ENCODE assay signal across 26 mouse cellular contexts in the genomic region with DNA sequence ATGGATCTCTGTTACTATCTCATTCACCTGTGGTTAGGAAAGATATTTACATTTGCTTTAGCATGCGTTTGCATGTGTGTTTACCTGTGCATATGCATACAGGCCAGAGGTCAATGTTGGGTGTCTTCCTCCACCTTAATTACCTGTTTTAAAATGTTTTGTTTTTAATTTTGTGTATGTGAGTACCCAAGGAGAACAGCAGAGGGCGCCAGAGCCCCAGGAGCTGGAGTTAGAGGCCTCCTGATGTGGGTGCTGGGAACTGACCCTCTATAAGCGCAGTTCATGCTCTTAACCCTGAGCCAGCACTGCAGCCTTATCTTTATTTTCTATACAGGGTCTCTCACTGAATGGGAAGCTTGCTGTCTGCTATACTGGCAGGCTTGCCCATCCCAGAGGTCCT. TPM values are rescaled to one million over a fixed set of nuclear protein-coding genes. Genes with fewer than 3 reads are reported as not detected.
DNase-seq lines count a peak whose midpoint lies in the region; ATAC-seq and TF ChIP-seq lines count a peak whose summit lies in the region.
"Had no signal": no experiment of that assay in that cellular context is flagged by ENCODE, and none has a peak within 500 bp of the region (broad histone marks: within the 10 kb centered on the region; RNA-seq: fewer than 3 reads in every experiment).

No protein-coding gene starts in this region.

- no peak overlapping the region for H3K9ac ChIP-seq in CH12.LX (ENCODE audit: insufficient read depth, low read depth)
- no peak overlapping the region for H3K9ac ChIP-seq in forebrain, embryonic 12.5 days
- H3K9ac ChIP-seq: forebrain, postnatal 0 days; hindbrain, embryonic 14.5 days; kidney, embryonic 15.5 days; limb, embryonic 12.5 days; lung, embryonic 15.5 days; midbrain, embryonic 15.5 days had no signal

- H3K27me3 ChIP-seq in CH12.LX (replicated peaks) (peaks cover 72% of the 10 kb centered on the region), E14TG2a.4 (ENCODE audit: insufficient read depth, low read length) (0 out of 2 replicates have a peak, but pooled peaks cover 3% of the 10 kb centered on the region)
- no peaks in the 10 kb centered on the region for H3K27me3 ChIP-seq in forebrain, embryonic 12.5 days
- H3K27me3 ChIP-seq: kidney, embryonic 15.5 days; limb, embryonic 12.5 days; lung, embryonic 15.5 days; midbrain, embryonic 15.5 days had no signal

- DNase-seq in left cerebral cortex, adult 2 months (ENCODE audit: extremely low spot score in 1 of 2, low spot score in 2 of 2), result no peak
- no peak for DNase-seq in left cerebral cortex, adult 18-20 months (ENCODE audit: low spot score in 2 of 2)
- DNase-seq in CH12.LX (ENCODE audit: extremely low read depth) (no peak), ZHBTc4 (ENCODE audit: low read depth, low spot score) (peak; percentile 34), MN1 (ENCODE audit: low spot score) (no peak)
- no peak for DNase-seq in thymus, postnatal 14 days
- DNase-seq: adrenal gland, postnatal 14 days; cerebellum, adult 2 months; cerebellum, postnatal 14 days; forebrain, postnatal 0 days; gastrocnemius, postnatal 10 days; heart, postnatal 4 days; kidney, adult 18-20 months; kidney, postnatal 25 days; right cerebral cortex, adult 18-20 months had no signal

- no peak for TF ChIP-seq POLR2A in CH12.LX (IDR thresholded peaks at IDR 0.05; ENCODE audit: low read depth, low read length)

- H3K27ac ChIP-seq in left cerebral cortex, adult 2 months, result no peak overlapping the region
- H3K27ac ChIP-seq in CH12.LX (ENCODE audit: insufficient read depth, low read depth), result no peak overlapping the region
- H3K27ac ChIP-seq in forebrain, embryonic 12.5 days, result no peak overlapping the region
- H3K27ac ChIP-seq: hindbrain, embryonic 14.5 days; kidney, embryonic 15.5 days; limb, embryonic 12.5 days; lung, embryonic 15.5 days; midbrain, embryonic 10.5 days; midbrain, embryonic 15.5 days had no signal

- no peak; the same call in 1 of the 2 replicates for TF ChIP-seq RAD21 in CH12.LX (IDR thresholded peaks at IDR 0.05; ENCODE audit: low read depth, low read length)

- dilution Hi-C loops in CH12.LX (cut with MboI; ENCODE audit: extremely low pct_ligation_motif_present, extremely low pct_unique_long_range_greater_than_20kb, low sequenced_read_pairs), result no loop called here

- ATAC-seq in forebrain, embryonic 12.5 days (ENCODE audit: low FRiP score), result no peak
- ATAC-seq: forebrain, postnatal 0 days; midbrain, embryonic 15.5 days had no signal

- H3K4me1 ChIP-seq in CH12.LX (ENCODE audit: control insufficient read depth in 1 of 2, insufficient read depth in 2 of 2) (0 out of 4 replicates have a peak, but pooled peaks cover 0 to 3% of the 10 kb centered on the region in 2 experiments), E14TG2a.4 (replicated peaks; ENCODE audit: low read depth, low read length) (peaks cover 45% of the 10 kb centered on the region)
- no peaks in the 10 kb centered on the region for H3K4me1 ChIP-seq in forebrain, embryonic 12.5 days
- H3K4me1 ChIP-seq: kidney, embryonic 15.5 days; limb, embryonic 12.5 days; lung, embryonic 15.5 days; midbrain, embryonic 10.5 days; midbrain, embryonic 15.5 days had no signal

- intact Hi-C loops in left cerebral cortex, adult 2 months (cut with DNase I), result loop anchor here (10.0 kb wide), 1 partner anchor 425 kb away; no protein-coding TSS in a partner anchor

- no peak overlapping the region for H3K4me3 ChIP-seq in left cerebral cortex, adult 2 months
- H3K4me3 ChIP-seq in CH12.LX (replicated peaks in 1 of 3; ENCODE audit: low read depth in 2 of 3, low read length in 2 of 3, poor library complexity in 1 of 3), result no peak overlapping the region
- no peak overlapping the region for H3K4me3 ChIP-seq in E14TG2a.4 (replicated peaks; ENCODE audit: low read length)
- H3K4me3 ChIP-seq in forebrain, embryonic 12.5 days (replicated peaks), result no peak overlapping the region
- H3K4me3 ChIP-seq: erythroblast, embryonic 14.5 days; kidney, embryonic 15.5 days; limb, embryonic 12.5 days; lung, embryonic 15.5 days; midbrain, embryonic 10.5 days; midbrain, embryonic 15.5 days had no signal

- no peak overlapping the region for H3K4me2 ChIP-seq in CH12.LX (ENCODE audit: insufficient read depth, low read depth, poor library complexity, severe bottlenecking)
- no peak overlapping the region for H3K4me2 ChIP-seq in forebrain, embryonic 12.5 days
- H3K4me2 ChIP-seq: heart, embryonic 11.5 days; hindbrain, embryonic 14.5 days; kidney, embryonic 15.5 days; limb, embryonic 12.5 days; liver, embryonic 11.5 days; lung, embryonic 15.5 days; midbrain, embryonic 15.5 days had no signal

- no peaks in the 10 kb centered on the region for H3K36me3 ChIP-seq in CH12.LX (replicated peaks in 1 of 2; ENCODE audit: control insufficient read depth in 1 of 2, insufficient read depth in 1 of 2, low read length in 1 of 2)
- no peaks in the 10 kb centered on the region for H3K36me3 ChIP-seq in E14TG2a.4 (ENCODE audit: insufficient read depth, low read length)
- H3K36me3 ChIP-seq in forebrain, embryonic 12.5 days (replicated peaks), result peaks cover 27% of the 10 kb centered on the region
- H3K36me3 ChIP-seq: lung, embryonic 15.5 days had no signal

- no peak for TF ChIP-seq EP300 in CH12.LX (IDR thresholded peaks at IDR 0.05; ENCODE audit: low read length)

- H3K9me3 ChIP-seq in CH12.LX (replicated peaks; ENCODE audit: low read length) (peaks cover 19% of the 10 kb centered on the region), E14TG2a.4 (ENCODE audit: low read length) (peaks cover 15% of the 10 kb centered on the region)
- peaks cover 6% of the 10 kb centered on the region for H3K9me3 ChIP-seq in forebrain, embryonic 12.5 days
- H3K9me3 ChIP-seq: kidney, embryonic 15.5 days; lung, embryonic 15.5 days; midbrain, embryonic 15.5 days had no signal

- no peaks in the 10 kb centered on the region for H3K79me2 ChIP-seq in CH12.LX (replicated peaks; ENCODE audit: control insufficient read depth, extremely low read depth, insufficient read depth, poor library complexity, severe bottlenecking)

- 80% methylated on average over 3 of the region's 3 CpGs for WGBS in forebrain, embryonic 12.5 days

- peak; percentile 28 for TF ChIP-seq CTCF in left cerebral cortex, adult 2 months (IDR thresholded peaks at IDR 0.05)
- peak; percentile 1 to 25; a peak in 2 of 4 replicates for TF ChIP-seq CTCF in CH12.LX (conservative IDR thresholded peaks at IDR 0.05 in 1 of 2, IDR thresholded peaks at IDR 0.05 in 1 of 2; ENCODE audit: low read depth in 2 of 2, low read length in 2 of 2)
- peak; percentile 62 for TF ChIP-seq CTCF in E14TG2a.4 (conservative IDR thresholded peaks at IDR 0.05; ENCODE audit: low read length)

- in situ Hi-C loops in CH12.LX (cut with MboI; ENCODE audit: low pct_ligation_motif_present, low pct_unique_long_range_greater_than_20kb, low sequenced_read_pairs), result no loop called here

TF ChIP-seq in CH12.LX, 34 proteins besides CTCF, POLR2A, EP300 and RAD21:
- TF ChIP-seq ZC3H11A (IDR thresholded peaks at IDR 0.05; ENCODE audit: low read depth, low read length), result no peak
- no peak for TF ChIP-seq NELFE (IDR thresholded peaks at IDR 0.05; ENCODE audit: low read depth, low read length)
- TF ChIP-seq TBP (conservative IDR thresholded peaks at IDR 0.05; ENCODE audit: low read depth, low read length), result no peak
- TF ChIP-seq MEF2A (IDR thresholded peaks at IDR 0.05; ENCODE audit: borderline replicate concordance, low read depth, low read length), result no peak
- no peak for TF ChIP-seq E2F4 (IDR thresholded peaks at IDR 0.05; ENCODE audit: insufficient replicate concordance, low read depth, low read length)
TF ChIP-seq in CH12.LX: peak in this region for 0.

RNA-seq across cellular contexts. Expression of a gene that starts 34.8 kb away (rescaled TPM):
- 10 to 100 TPM; 12.4 to 12.6 TPM for total RNA-seq in left cerebral cortex, adult 2 months (2021)
- 10 to 100 TPM; 11.2 to 12.4 TPM for total RNA-seq in left cerebral cortex, adult 18-20 months (2021)
- 31.1 and 34.7 TPM in 2 replicates for total RNA-seq in CH12.LX (2012; rRNA removed)
- 19.7 and 21.9 TPM in 2 replicates for total RNA-seq in CH12.LX (2014; rRNA removed)
- polyA plus RNA-seq in CH12.LX (2012; ENCODE audit: insufficient read length, low read depth), result 37.1 and 40.0 TPM in 2 replicates
- polyA plus RNA-seq in forebrain, embryonic 12.5 days (2016; fragmentation: Nextera tagmentation; extraction: Ambion mirVana), result 45.9 and 49.9 TPM in 2 replicates
